Mouse (Mus musculus) heart, adult 11 months (tissue): ENCODE data around the gene Ptprm.

Experiments
- DNase-seq: peaks from one replicate; pipeline ENCODE4 v3.0.0; 2022

Gene Ptprm

DNA sequence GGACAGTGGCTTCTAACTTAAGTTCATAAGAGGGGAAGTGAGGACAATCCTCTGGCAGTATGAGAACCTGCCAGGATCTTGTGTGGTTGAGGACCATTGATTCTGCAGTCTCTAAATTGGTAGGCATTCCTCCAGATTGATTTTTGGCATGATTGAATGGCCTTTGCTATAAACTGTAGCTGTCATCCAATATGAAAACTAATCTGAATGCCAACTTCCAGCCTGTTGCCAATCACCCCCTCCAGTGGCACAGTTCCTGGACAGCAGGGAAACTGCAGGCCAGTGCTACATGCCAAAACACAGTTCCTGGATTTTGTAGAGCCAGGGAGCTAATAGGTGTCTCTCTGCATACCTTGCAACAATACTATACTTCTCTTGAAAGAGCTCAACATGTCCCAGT, 495.5 kb downstream of the Ptprm start:
- no peak for DNase-seq

GRCm38 (mm10) chr17:66852496-66852895, 501.8 kb downstream of the Ptprm start:
- DNase-seq, result peak; percentile 56

DNA sequence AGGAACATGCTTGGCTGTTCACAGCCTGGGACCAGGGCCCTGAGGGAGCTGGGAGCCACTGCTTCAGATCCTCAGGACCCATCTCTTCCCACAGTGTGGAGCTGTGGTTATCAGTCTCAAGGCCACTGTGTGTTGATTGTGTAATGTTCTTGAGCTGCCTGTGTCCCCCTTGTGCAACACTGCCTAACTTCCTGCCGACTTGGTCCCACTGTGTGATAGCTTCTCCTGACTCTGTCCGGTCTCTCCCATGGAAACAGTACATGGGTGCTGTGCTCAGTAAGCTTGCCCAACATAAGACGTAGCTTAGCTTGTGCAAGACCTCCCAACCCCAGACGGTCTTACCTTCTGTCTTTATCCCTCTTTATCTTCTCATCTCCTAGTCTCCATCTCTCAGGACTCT, 507.2 kb downstream of the Ptprm start:
- DNase-seq, result peak; percentile 94

GRCm38 (mm10) chr17:66822347-66822746, 531.9 kb downstream of the Ptprm start:
- DNase-seq, result peak; percentile 54

- peak; percentile 71 for DNase-seq
These were observed 536.9 kb downstream of the Ptprm start for GRCm38 (mm10) chr17:66817380-66817779.

- peak; percentile 83 for DNase-seq
These were observed 538.3 kb downstream of the Ptprm start for GRCm38 (mm10) chr17:66815921-66816320.

DNA sequence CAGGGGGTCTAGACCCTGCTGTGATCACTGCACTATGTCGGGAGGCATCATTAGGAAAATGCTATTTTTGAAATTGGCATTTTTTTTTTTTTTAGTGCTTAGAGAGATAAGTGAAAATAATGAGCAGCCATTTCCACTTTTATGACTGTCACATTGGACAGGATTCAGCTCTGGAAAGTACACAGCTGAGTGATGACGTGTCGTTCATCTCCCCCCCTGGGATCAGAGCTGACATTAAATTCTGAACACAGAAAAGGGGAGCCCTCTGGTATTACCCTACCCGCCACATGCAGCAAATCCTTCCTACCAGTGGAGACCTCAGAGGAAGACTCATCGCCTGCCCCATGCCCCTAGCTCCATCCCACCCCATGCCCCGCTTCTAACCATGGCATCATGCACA, 540.5 kb downstream of the Ptprm start:
- DNase-seq, result peak; percentile 78

DNA sequence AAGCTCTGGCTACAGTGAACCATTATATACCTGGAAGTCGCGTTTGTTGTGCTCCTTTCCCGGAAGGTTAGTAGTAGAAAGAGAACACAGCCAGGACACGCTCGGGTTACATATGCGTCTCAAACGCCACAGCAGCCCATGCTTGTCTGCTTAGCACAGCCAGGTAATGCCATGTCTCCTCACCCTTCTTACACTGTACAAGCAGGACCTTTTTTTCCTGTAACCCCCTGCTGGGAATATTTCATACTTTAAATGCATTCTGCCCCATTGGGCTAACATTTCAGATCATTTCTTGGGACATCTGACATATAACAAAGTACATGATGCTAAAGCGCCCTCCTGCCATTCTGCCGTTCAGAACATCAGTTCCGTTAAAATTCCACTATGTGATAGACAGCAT, 540.9 kb downstream of the Ptprm start:
- DNase-seq, result peak; percentile 58

DNA sequence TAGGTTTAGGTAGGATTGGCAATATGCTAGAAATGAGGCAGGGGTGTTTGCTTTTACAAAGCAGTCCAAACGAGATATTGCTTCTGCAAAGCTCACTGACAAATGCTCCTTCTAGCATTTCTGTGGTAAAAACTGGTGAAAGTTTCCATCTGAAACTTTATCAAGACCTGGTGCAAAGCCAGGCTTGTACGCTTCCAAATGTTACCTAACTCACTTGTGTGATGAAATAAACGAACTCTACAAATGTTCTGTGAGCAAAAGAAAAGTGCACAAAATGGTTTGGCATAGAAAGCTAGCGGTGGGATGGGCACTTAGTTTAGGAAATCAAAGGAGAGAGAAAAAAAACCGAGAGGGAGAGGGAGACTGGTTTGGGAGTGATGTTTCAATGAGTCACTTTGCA, 544.5 kb downstream of the Ptprm start:
- DNase-seq, result peak; percentile 90

GRCm38 (mm10) chr17:66808186-66808585, 546.1 kb downstream of the Ptprm start:
- DNase-seq, result peak; percentile 51

DNA sequence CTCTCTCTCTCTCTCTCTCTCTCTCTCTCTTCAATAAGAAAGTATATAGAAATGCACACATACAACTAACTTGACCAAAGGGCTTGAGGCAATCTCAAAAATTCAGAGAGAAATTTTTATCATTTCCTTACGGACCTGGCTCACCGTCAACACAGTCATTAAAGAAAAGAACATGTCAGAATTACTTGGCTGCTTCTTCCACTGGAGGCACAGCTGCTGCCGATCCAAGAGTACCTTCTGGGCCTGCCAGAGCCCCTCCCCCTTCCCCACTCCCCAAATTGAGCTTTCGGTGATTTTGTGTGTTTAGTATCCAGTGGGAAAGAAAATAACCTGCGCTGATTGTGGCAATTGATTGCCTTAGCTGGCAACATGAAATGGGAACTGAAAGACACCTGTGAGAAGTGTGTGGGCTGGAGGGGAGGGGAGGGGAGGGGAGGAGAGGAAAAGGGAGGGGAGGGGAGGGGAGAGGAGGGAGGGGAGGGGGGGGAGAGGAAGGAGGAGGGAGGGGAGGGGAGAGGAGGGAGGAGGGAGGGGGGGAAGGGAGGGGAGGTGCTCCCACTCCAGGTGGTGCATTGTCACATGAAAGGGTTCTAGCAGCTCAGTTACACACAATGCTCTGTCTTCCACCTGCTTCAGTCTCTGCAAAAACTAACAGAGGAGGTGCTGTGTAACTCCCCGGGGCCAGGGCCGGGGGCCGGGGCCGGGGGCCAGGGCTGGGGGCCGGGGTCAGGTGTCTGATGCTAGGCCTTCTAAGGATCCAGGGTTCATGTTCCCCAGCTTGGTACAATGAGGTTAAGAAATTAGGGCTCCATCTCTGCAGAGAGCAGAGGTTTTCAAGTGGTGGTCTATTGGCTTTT, 552.2 kb downstream of the Ptprm start:
- DNase-seq, result peak; percentile 85

DNA sequence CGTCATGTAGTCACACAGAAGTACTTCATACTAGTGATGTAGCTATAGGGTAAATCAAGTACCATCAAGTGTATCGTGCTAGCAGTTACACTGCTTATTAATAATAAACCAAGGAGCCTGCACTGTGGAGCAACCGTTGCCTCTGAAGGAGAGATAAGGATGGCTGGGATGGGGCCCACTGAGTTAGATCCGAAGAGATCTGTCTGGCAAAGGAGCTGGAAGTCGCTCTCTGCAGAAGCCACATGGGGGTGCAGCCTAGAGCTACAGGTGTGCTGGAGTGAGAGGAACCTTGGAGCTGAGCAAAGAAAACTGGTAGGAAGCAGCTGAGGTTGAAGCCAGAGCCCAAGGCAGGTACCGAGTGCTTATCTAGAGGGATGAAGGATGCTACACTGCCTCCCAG, 554.0 kb downstream of the Ptprm start:
- DNase-seq, result peak; percentile 76

DNA sequence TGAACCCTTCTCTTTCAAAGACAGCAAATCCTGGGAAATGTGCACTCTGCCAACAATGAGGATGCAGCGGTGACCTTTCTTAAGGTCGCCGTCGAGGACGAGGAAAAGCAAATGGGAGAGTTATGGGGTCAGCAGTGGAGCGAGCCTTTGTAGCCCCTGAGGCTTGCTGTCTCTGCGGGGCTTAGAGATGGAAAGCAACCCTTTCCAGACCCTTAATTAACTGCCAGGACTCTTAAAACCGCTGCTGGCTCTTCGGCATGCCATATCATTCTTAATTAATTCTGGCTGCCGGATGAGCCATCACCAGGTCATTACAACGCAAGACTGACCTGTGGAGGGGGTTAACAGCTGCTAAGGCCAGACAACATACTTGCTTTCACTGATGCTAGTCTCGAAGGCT, 568.1 kb downstream of the Ptprm start:
- DNase-seq, result peak; percentile 79

DNA sequence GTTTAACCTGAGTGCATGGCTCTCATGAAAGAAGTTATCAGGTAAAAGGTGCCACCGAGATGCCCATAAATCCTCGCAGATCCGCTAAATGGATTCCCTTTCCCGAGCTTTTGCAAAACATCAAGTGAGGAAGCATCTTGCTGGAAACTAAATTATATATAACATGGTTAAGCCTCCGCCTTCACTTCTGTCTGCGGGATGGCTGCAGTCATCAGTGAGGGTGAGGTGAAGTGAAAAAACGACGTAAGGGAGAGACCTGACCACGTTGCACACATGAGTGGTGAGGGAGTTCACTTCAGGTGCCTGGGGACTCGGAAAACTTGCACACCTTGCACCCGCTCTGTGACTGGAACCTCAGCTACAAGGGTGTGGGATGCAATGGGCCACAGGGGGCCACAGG, 568.7 kb downstream of the Ptprm start:
- peak; percentile 78 for DNase-seq

DNA sequence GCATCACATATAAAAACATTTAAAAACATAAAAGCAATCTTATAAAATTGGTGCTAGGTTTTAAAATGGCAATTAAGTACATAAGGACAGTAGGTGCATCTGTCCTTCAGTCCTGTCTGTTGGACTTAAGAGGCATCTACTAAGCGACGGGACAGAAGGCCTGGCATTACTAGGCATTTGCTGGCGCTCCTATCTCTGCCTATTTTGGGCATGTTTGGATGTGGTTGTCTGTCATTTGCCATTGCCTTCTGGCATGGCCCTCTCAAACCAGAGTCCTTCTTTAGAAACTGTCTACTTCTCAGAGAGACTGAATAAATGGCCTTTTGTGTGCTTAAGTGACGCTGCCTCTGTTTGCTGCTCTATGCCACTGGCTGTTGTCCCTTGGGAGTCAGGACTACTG, 570.7 kb downstream of the Ptprm start:
- DNase-seq, result peak; percentile 91

DNA sequence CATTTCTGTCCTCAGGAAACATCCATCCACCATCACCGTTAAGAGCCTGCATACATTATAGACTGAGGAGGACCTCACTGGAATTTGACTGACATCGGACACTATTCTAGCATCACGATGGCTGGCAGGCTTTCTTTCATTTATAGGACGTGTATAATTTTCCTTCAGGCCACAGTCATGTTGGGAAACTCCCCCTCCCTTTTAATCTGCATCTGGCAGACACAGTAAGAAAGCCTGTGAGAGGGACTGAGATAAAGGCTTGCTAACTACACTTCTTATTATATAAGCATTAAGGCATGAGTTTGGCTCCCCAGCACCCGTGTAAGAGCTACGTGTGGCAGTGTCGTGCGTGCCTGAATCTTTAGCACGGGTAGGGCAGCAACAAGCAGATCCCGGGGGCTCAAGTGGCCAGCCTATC, 571.2 kb downstream of the Ptprm start:
- DNase-seq, result peak; percentile 86

DNA sequence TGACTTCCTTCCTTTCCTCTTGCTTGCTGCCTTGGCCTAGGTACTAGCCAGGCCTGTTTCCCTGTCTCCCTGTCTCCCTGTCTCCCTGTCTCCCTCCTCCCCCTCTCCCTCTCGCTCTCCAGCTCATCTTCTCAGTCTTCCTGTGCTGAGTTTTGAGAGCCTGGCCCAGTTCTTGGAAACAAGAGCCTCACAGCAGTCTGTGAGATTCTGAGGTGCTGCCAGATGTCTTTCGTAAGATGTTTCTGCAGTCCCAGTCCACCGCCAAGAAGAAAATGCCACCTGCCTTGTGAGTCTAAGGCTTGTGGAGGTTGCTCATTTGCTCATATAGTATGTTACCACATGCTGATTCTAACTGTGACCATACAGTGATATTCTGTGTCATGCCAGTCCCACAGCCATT, 572.3 kb downstream of the Ptprm start:
- DNase-seq, result peak; percentile 86

GRCm38 (mm10) chr17:66779026-66779425, 575.2 kb downstream of the Ptprm start:
- peak; percentile 36 for DNase-seq

DNA sequence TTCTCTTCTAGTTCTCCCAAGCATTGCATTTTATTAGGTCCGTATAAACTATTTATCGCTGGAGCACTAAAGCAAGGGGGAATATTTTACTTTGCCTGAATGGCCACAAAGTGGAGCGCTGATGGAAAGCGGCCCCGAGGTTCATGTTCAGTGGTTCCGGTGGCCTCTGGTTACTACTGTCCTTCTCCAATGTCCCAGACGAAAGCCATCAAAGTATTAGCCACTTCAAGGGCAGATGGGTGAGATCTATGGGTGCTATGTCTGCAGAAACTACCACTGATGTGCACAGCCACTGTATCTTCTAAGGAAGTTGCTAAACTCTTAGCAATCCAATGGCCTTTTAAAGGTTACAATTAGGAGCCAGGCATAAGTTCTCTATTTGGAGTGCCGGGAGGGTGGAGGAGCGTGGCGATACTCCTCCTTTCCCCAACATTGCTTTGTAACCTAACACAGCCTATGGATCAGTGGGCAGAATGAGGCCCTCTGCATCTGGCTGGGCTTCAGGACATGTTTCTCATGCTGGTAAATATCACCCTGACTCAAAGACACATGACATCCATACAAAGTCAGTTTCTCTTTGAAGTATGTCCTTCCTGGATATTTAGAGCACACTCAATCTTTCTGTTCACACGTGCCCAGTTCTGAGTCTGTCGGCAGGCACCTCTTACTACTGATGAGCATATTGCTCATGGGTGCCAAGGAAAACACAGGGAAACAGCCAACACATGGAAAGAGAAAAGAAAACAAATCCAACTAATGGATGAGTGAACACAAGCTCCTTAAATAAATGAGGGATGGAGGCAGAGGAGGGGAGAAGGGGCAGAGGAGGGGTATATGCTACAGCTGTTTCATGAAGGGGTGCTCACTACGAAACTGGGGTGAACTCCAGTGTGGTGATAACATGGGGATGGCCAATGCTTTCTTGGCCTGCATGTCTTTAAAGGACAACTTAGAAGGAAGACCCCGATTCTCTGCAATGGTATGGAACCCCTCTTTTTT, 584.6 kb downstream of the Ptprm start:
- DNase-seq, result peak; percentile 62

DNA sequence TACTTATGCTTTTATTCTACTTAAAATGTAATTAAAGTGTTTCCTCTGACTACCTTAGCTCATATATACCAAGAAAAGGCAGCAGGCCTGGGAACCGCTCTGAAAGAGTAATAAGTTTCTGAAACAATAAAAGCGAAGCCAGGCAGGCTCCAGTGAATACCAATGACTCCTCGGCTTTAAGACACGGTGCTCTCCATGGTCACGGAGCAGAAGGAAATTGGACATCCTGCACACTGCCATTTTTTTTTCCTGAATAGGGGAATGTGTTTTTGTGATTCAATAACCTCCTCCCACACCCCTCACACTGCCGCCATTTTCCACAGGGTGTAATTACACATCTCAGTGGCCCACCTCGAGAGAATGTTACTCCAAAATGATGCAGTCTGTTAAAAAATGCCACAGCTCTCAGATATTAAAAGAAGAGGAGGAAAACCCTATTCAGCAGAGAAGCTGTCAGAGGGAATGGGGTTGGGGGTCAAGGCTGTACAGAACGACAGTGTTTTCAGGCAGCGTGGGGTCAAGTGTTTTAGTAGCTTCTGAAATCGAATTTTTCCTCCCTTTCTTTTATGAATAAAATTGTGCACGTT, 585.5 kb downstream of the Ptprm start:
- peak; percentile 52 for DNase-seq

DNA sequence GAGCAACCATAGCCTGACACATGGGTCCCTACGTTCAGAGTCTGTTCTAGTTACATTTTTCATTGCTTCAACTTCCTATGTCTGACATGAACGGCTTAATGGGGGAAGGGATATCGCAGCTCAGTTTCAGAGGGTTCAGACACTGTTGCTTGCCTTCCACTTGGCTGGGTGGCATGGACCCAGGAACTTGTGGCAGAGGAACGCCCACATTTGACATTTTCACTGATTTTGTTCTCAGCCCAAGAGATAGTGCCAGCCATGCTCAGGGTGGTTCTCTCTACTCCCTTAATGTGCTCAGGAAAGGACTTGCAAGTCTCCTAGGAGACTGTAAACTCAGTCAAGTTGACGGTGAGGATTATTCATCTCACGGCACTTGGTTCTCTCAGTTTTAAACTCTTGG, 588.1 kb downstream of the Ptprm start:
- DNase-seq, result peak; percentile 39

- peak; percentile 62 for DNase-seq
These were observed 589.8 kb downstream of the Ptprm start for GRCm38 (mm10) chr17:66764435-66764834.

- peak; percentile 65 for DNase-seq
These were observed 591.5 kb downstream of the Ptprm start for GRCm38 (mm10) chr17:66762716-66763115.
